Mouse (Mus musculus) urinary bladder, postnatal 4 days (tissue): ENCODE data around the gene Wdsub1.

Experiments
- DNase-seq, 2 experiments: peaks; one replicate each; pipeline ENCODE4 v3.0.0; 2021 to 2022; ENCODE audit warnings: low spot score in 2 of 2

Wdsub1 gene

DNA sequence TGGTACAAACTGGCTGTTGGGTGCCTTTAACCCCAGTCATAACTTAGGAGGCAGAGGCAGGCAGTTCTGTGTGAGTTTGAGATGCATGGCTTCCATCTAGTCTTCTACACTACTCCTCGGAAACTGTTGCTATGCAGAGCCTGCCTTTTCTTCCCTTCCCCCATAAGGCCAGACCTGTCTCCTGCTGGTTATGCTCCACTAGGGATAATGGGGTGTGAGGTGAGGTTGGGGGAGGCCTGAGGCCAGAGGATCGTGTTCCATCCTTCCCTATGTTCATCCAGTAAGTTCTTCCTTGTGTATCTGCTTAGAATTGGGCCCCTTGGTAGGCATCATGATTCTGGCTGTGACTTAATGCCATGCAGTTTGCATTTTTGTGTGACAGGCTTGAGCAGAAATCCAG is 76.8 kb downstream of the Wdsub1 start:
- DNase-seq: no peak

DNA sequence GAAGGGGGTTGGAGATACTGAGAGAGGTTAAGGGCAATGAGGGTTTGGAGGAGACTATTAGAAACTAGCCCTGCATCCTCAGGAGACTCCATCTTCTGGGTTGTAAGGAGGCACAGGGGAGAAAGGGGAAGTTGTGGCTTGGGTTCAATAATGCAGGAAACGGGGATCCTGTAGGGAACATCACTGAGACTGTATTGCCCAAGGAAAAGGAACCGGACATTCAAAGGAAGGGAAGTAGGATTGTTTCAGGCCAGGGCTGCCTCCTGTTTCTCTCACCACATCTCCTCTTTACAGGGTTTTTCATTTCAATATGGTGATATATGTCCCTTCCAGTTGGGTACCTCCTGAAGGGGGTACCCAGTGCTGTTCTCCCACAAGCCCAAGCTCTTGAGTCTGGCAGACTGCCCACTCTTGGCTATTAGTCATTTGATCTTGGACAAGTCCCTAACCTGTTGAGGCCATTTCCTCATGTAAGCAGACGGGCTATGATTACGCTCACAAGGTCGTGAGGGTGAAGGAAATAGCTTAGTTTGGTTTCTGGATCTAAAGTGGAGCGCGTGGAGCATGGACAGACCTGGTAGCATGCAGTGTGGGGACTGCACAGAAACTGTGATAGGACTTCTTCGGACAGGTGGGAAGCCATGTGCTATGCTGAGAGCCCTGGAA is 79.5 kb downstream of the Wdsub1 start:
- no peak for DNase-seq
